Mouse (Mus musculus): ENCODE measurements around the gene Olfr1220.

The Olfr1220 gene

GRCm38 (mm10) chr2:89106735-89107134, at the start of gene Olfr1220:
Gene Olfr1220, minus strand, starts transcription at chr2:89106835.
- DNase-seq (ENCODE audit: low read depth, low spot score), result no peak

GRCm38 (mm10) chr2:89151460-89151859, 44.8 kb upstream of the Olfr1220 start, which contains the start of gene Olfr1223:
Gene Olfr1223, minus strand, starts transcription at chr2:89151560.
- DNase-seq (ENCODE audit: low read depth, low spot score), result no peak

DNA sequence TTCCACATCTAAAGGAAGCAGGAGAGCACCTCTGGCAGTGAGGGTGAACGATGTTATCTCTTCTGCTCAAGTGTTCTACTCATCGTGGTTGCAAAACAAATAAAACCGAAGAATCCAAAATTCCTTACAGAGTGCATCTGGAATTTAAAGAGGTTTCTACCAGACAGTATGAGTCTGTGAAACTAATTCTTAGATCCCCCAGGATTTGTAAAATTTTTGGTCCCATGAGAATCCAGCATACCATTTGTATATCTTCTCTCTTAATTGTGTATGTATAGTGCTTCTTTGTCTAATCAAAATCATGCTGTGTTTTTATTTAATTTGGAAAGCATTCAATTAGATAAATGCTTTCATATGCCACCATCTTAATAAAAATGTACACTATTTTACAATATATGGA, 26.3 kb upstream of the Olfr1220 start, which contains the start of gene Olfr1222:
TSS of gene Olfr1222 (minus strand) at position 101 of the 400 bp plus-strand sequence.
- no peak for DNase-seq (ENCODE audit: low read depth, low spot score)

- DNase-seq (ENCODE audit: low read depth, low spot score), result no peak
Observed at GRCm38 (mm10) chr2:89117183-89117582, 10.5 kb upstream of the Olfr1220 start, which contains the start of gene Olfr1221. Gene Olfr1221, minus strand, starts transcription at chr2:89117283.

GRCm38 (mm10) chr2:89105651-89106050, 984 bp downstream of the Olfr1220 start:
- no peak for DNase-seq (ENCODE audit: low read depth, low spot score)

DNA sequence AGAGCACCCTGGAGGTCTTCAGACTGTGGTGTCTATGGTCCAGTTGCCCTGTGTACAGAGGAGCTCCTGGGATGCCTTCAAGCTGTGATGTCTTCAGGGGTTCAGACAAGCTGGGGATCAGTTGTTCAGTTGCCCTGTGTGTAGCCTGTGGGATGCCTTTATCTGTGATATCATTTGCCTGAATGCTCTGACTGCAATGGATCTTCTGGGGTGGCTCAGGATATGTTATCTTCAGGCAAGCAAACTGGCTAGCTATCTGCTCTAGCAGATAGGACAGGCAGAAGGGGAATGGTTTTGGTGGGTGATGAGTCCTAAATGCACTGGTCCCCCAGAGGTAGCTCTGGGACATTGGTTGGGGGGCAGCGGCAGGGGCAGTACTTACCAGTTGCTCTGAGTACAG, 12.8 kb downstream of the Olfr1220 start:
- DNase-seq (ENCODE audit: low read depth, low spot score), result no peak

DNA sequence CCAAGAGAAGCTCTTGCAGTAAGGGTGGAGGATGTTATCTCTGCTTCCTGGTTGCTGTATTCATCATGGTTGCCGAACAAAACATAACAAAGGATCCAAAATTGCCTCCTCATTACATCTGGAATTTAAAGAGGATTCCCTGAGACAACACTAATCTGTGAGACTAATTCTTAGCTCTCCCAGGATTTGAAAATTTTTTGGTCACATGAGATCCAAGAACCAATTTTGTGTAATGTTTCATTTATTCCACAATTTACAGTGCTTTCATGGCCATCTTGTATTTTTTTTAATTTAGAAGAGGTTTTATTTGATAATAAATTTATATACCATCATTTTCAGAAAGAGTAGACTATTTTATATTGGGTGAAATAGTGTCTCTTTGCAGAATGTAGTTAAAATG, 23.2 kb downstream of the Olfr1220 start, which contains the start of gene Olfr1219:
TSS of gene Olfr1219 (minus strand) at position 101 of the 400 bp plus-strand sequence.
- DNase-seq (ENCODE audit: low read depth, low spot score), result no peak

- DNase-seq (ENCODE audit: low read depth, low spot score), result no peak
Observed at GRCm38 (mm10) chr2:89081487-89081886, 25.1 kb downstream of the Olfr1220 start.

DNA sequence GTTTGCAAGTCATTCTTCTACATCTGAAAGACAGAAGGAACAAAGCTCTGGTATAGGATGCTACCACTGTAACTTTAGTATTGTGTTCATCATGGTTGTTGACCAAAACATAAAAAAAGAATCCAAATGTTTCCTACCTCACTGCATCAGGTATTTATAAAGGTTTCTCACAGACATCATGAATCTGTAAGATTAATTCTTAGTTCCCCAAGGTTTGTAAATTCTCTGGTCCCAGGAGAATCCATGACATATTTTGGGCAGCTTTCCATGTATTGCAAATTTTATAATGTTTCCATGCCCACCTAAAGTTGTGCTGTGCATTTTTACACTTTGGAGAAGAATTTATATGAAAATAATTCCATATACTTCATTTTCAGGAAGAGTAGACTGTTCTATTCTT, 45.5 kb downstream of the Olfr1220 start, which contains the start of gene Olfr1218:
TSS of gene Olfr1218 (minus strand) at position 101 of the 400 bp plus-strand sequence.
- DNase-seq (ENCODE audit: low read depth, low spot score), result no peak

Measured in telencephalon, adult 2 months (tissue).